Mouse (Mus musculus): Measurements from ENCODE around the gene Dtx4. TPM values are rescaled to one million over a fixed set of nuclear protein-coding genes. Genes with fewer than 3 reads are reported as not detected.

Gene Dtx4
- polyA plus RNA-seq, 1 experiment, result 6.3 TPM

GRCm38 (mm10) chr19:12473201-12473641 is 28.0 kb downstream of the Dtx4 start:
- H3K27ac ChIP-seq (ENCODE audit: control insufficient read depth, insufficient read depth, low read length), result no peak overlapping the region
- no peaks in the 10 kb centered on the region for H3K36me3 ChIP-seq (ENCODE audit: control insufficient read depth, insufficient read depth, low read length)
- no peak overlapping the region for H3K4me3 ChIP-seq (ENCODE audit: control insufficient read depth, insufficient read depth, low read length)
- 35% methylated on average over 4 of the region's 4 CpGs for WGBS
- no peak for DNase-seq
- peaks cover 29% of the 10 kb centered on the region for H3K4me1 ChIP-seq (replicated peaks; ENCODE audit: control insufficient read depth, insufficient read depth, low read length)
- TF ChIP-seq POLR2A (IDR thresholded peaks at IDR 0.05; ENCODE audit: control insufficient read depth, extremely low read depth, insufficient read depth, low read length, poor library complexity), result no peak
- TF ChIP-seq CTCF (IDR thresholded peaks at IDR 0.05; ENCODE audit: borderline replicate concordance, control insufficient read depth, extremely low read depth, insufficient read depth, low read length, poor library complexity), result no peak
- no peaks in the 10 kb centered on the region for H3K27me3 ChIP-seq (ENCODE audit: control insufficient read depth, insufficient read depth, low read length)

DNA sequence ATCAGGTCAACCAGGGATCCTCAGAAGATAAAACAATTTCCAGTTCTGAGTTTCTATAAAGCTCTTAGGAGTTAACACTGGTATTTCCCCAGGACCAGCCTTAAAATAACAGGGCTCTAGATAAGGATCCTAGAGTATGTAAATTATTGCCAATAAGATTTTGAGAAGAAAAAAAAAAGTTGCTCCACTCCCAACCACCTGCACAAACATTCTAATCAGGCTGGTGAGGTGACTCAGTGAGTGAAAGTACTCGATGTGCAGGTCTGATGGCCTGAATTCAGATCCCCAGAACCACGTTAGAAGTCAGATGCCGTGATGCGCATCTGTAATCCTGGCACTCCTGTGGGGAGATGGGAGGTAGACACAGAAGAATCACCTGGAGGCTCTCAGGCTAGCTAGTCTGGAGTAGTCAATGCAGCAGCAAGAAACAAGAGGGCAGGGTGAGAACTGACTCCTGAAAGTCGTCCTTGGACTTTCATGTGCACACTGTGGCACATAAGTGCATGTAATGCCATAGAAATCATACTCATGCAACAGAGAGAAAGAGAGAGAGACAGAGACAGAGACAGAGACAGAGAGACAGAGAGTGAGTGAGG is 28.8 kb downstream of the Dtx4 start:
- DNase-seq, result no peak
- Histone ChIP-seq H3K4me1 (replicated peaks; ENCODE audit: control insufficient read depth, insufficient read depth, low read length) (peaks cover 25% of the 10 kb centered on the region), H3K36me3 (ENCODE audit: control insufficient read depth, insufficient read depth, low read length) (no peaks in the 10 kb centered on the region), H3K27me3 (ENCODE audit: control insufficient read depth, insufficient read depth, low read length) (no peaks in the 10 kb centered on the region), H3K4me3 (ENCODE audit: control insufficient read depth, insufficient read depth, low read length) (no peak overlapping the region), H3K27ac (ENCODE audit: control insufficient read depth, insufficient read depth, low read length) (no peak overlapping the region)
- TF ChIP-seq CTCF (IDR thresholded peaks at IDR 0.05; ENCODE audit: borderline replicate concordance, control insufficient read depth, extremely low read depth, insufficient read depth, low read length, poor library complexity) (no peak), POLR2A (IDR thresholded peaks at IDR 0.05; ENCODE audit: control insufficient read depth, extremely low read depth, insufficient read depth, low read length, poor library complexity) (no peak)
- WGBS, result 78% methylated on average over 5 of the region's 5 CpGs

GRCm38 (mm10) chr19:12471866-12472265 is 29.4 kb downstream of the Dtx4 start:
- no peaks in the 10 kb centered on the region for H3K27me3 ChIP-seq (ENCODE audit: control insufficient read depth, insufficient read depth, low read length)
- no peak overlapping the region for H3K4me3 ChIP-seq (ENCODE audit: control insufficient read depth, insufficient read depth, low read length)
- peaks cover 23% of the 10 kb centered on the region for H3K4me1 ChIP-seq (replicated peaks; ENCODE audit: control insufficient read depth, insufficient read depth, low read length)
- no peak for TF ChIP-seq POLR2A (IDR thresholded peaks at IDR 0.05; ENCODE audit: control insufficient read depth, extremely low read depth, insufficient read depth, low read length, poor library complexity)
- TF ChIP-seq CTCF (IDR thresholded peaks at IDR 0.05; ENCODE audit: borderline replicate concordance, control insufficient read depth, extremely low read depth, insufficient read depth, low read length, poor library complexity), result no peak
- no peak for DNase-seq
- no peaks in the 10 kb centered on the region for H3K36me3 ChIP-seq (ENCODE audit: control insufficient read depth, insufficient read depth, low read length)
- H3K27ac ChIP-seq (ENCODE audit: control insufficient read depth, insufficient read depth, low read length), result no peak overlapping the region
- WGBS, result 48% methylated on average over 3 of the region's 3 CpGs

- no peak for TF ChIP-seq POLR2A (IDR thresholded peaks at IDR 0.05; ENCODE audit: control insufficient read depth, extremely low read depth, insufficient read depth, low read length, poor library complexity)
- no peak for TF ChIP-seq CTCF (IDR thresholded peaks at IDR 0.05; ENCODE audit: borderline replicate concordance, control insufficient read depth, extremely low read depth, insufficient read depth, low read length, poor library complexity)
- 90% methylated on average over 5 of the region's 5 CpGs for WGBS
- no peaks in the 10 kb centered on the region for H3K36me3 ChIP-seq (ENCODE audit: control insufficient read depth, insufficient read depth, low read length)
- peaks cover under 1% of the 10 kb centered on the region for H3K4me1 ChIP-seq (replicated peaks; ENCODE audit: control insufficient read depth, insufficient read depth, low read length)
- no peaks in the 10 kb centered on the region for H3K27me3 ChIP-seq (ENCODE audit: control insufficient read depth, insufficient read depth, low read length)
- DNase-seq, result peak; percentile 36
- no peak overlapping the region for H3K4me3 ChIP-seq (ENCODE audit: control insufficient read depth, insufficient read depth, low read length)
- no peak overlapping the region for H3K27ac ChIP-seq (ENCODE audit: control insufficient read depth, insufficient read depth, low read length)
Observed at GRCm38 (mm10) chr19:12467436-12467835, 33.8 kb downstream of the Dtx4 start.

DNA sequence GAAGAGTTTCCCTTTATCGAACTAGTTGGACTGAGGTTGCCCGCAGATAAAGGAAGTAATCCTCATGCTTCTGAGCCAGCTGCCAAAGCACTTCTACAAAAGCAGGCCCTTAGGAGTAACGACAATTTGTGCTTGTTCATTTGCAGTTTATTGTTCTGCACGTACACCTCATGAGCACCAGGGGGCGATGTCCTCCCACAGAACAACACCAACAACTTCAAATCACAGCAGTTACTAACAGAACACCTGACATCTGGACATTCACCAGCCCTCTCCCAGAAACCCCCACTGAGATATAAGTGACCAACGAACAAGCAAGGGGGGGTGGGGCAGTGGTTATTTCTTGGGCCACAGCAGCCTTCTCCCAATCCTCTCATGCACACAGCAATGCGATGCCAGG is 35.0 kb downstream of the Dtx4 start:
- Histone ChIP-seq H3K4me1 (replicated peaks; ENCODE audit: control insufficient read depth, insufficient read depth, low read length) (no peaks in the 10 kb centered on the region), H3K27ac (ENCODE audit: control insufficient read depth, insufficient read depth, low read length) (no peak overlapping the region), H3K4me3 (ENCODE audit: control insufficient read depth, insufficient read depth, low read length) (no peak overlapping the region), H3K36me3 (ENCODE audit: control insufficient read depth, insufficient read depth, low read length) (no peaks in the 10 kb centered on the region), H3K27me3 (ENCODE audit: control insufficient read depth, insufficient read depth, low read length) (no peaks in the 10 kb centered on the region)
- DNase-seq, result peak; percentile 56
- TF ChIP-seq POLR2A (IDR thresholded peaks at IDR 0.05; ENCODE audit: control insufficient read depth, extremely low read depth, insufficient read depth, low read length, poor library complexity) (no peak), CTCF (IDR thresholded peaks at IDR 0.05; ENCODE audit: borderline replicate concordance, control insufficient read depth, extremely low read depth, insufficient read depth, low read length, poor library complexity) (no peak)
- 15% methylated on average over 7 of the region's 7 CpGs for WGBS

GRCm38 (mm10) chr19:12465530-12466144 is 35.6 kb downstream of the Dtx4 start:
- no peak for DNase-seq
- no peaks in the 10 kb centered on the region for H3K36me3 ChIP-seq (ENCODE audit: control insufficient read depth, insufficient read depth, low read length)
- no peaks in the 10 kb centered on the region for H3K27me3 ChIP-seq (ENCODE audit: control insufficient read depth, insufficient read depth, low read length)
- H3K27ac ChIP-seq (ENCODE audit: control insufficient read depth, insufficient read depth, low read length), result no peak overlapping the region
- no peak for TF ChIP-seq CTCF (IDR thresholded peaks at IDR 0.05; ENCODE audit: borderline replicate concordance, control insufficient read depth, extremely low read depth, insufficient read depth, low read length, poor library complexity)
- no peak for TF ChIP-seq POLR2A (IDR thresholded peaks at IDR 0.05; ENCODE audit: control insufficient read depth, extremely low read depth, insufficient read depth, low read length, poor library complexity)
- WGBS, result 91% methylated on average over 10 of the region's 10 CpGs
- no peak overlapping the region for H3K4me3 ChIP-seq (ENCODE audit: control insufficient read depth, insufficient read depth, low read length)
- no peaks in the 10 kb centered on the region for H3K4me1 ChIP-seq (replicated peaks; ENCODE audit: control insufficient read depth, insufficient read depth, low read length)

Measured in thymus, adult 2 months (tissue).